Mouse (Mus musculus) gastrocnemius, postnatal 10 days (tissue): Measurements from ENCODE around the gene Gm20388. TPM values are rescaled to one million over a fixed set of nuclear protein-coding genes. Genes with fewer than 3 reads are reported as not detected.

Experiments used
- DNase-seq: peaks from one replicate; pipeline ENCODE4 v3.0.0; 2021; ENCODE audit warnings: mixed read lengths
- total RNA-seq, 2 experiments: library from RNA; stranded (reverse); gene quantifications; 2 replicates each; pipeline ENCODE4 v1.2.3; 2021

Gm20388 gene
- total RNA-seq, 2 experiments from 2014 or later = 2.9 to 6.0 TPM

GRCm38 (mm10) chr8:120962606-120963380 lies 1052.2 kb downstream of the Gm20388 start:
- no peak for DNase-seq

- no peak for DNase-seq
Measured at GRCm38 (mm10) chr8:120966557-120966956, 1055.9 kb downstream of the Gm20388 start.

GRCm38 (mm10) chr8:120968308-120968707 lies 1057.7 kb downstream of the Gm20388 start:
- DNase-seq = no peak

- DNase-seq = peak; percentile 55
Measured at GRCm38 (mm10) chr8:120970346-120970745, 1059.7 kb downstream of the Gm20388 start.

- DNase-seq = peak; percentile 62
Measured at GRCm38 (mm10) chr8:120971691-120972469, 1061.2 kb downstream of the Gm20388 start.

- no peak for DNase-seq
Measured at GRCm38 (mm10) chr8:120973046-120973445, 1062.4 kb downstream of the Gm20388 start.

- DNase-seq = no peak
Measured at GRCm38 (mm10) chr8:120977131-120977530, 1066.5 kb downstream of the Gm20388 start.

GRCm38 (mm10) chr8:120979210-120979609 lies 1068.6 kb downstream of the Gm20388 start:
- no peak for DNase-seq

GRCm38 (mm10) chr8:120980948-120981347 lies 1070.3 kb downstream of the Gm20388 start:
- no peak for DNase-seq

GRCm38 (mm10) chr8:120984888-120985287 lies 1074.2 kb downstream of the Gm20388 start:
- DNase-seq = no peak

- DNase-seq = no peak
Measured at GRCm38 (mm10) chr8:120986022-120986421, 1075.4 kb downstream of the Gm20388 start.

- DNase-seq = no peak
Measured at GRCm38 (mm10) chr8:120993738-120994137, 1083.1 kb downstream of the Gm20388 start.

GRCm38 (mm10) chr8:120995424-120995823 lies 1084.8 kb downstream of the Gm20388 start:
- no peak for DNase-seq

GRCm38 (mm10) chr8:120996905-120997581 lies 1086.4 kb downstream of the Gm20388 start:
- no peak for DNase-seq

GRCm38 (mm10) chr8:120997926-120998325 lies 1087.3 kb downstream of the Gm20388 start:
- DNase-seq = no peak

- no peak for DNase-seq
Measured at GRCm38 (mm10) chr8:120998966-120999365, 1088.3 kb downstream of the Gm20388 start.

GRCm38 (mm10) chr8:121001951-121002350 lies 1091.3 kb downstream of the Gm20388 start:
- no peak for DNase-seq

- DNase-seq = no peak
Measured at GRCm38 (mm10) chr8:121002871-121003539, 1092.4 kb downstream of the Gm20388 start.

GRCm38 (mm10) chr8:121003639-121004038 lies 1093.0 kb downstream of the Gm20388 start:
- no peak for DNase-seq

- no peak for DNase-seq
Measured at GRCm38 (mm10) chr8:121013318-121013717, 1102.7 kb downstream of the Gm20388 start.

GRCm38 (mm10) chr8:121016621-121017020 lies 1106.0 kb downstream of the Gm20388 start:
- DNase-seq = no peak

- no peak for DNase-seq
Measured at GRCm38 (mm10) chr8:121018236-121018635, 1107.6 kb downstream of the Gm20388 start.
